Mouse (Mus musculus) limb, embryonic 11.5 days (tissue): ENCODE measurements around the gene Appl2. TPM values are rescaled to one million over a fixed set of nuclear protein-coding genes. Genes with fewer than 3 reads are reported as not detected.

ENCODE experiments used
- ATAC-seq: fragments of 200-750 bp; cut with Nextera tagmentation; 2 replicates; pipeline ENCODE4 v1.8.0; 2017; ENCODE audit warnings: low read depth; ENCODE audit not compliant: insufficient number of reproducible peaks, low FRiP score, low TSS enrichment
- DNase-seq: peaks from one replicate; pipeline ENCODE4 v3.0.0-alpha.2; 2015; ENCODE audit warnings: low spot score
- H3K27ac ChIP-seq: fragments of 300-500 bp; sonication (generic); replicated peaks from 2 replicates; pipeline ENCODE4 v1.5.1; 2014; ENCODE audit warnings: low read depth, mild to moderate bottlenecking, low read length
- H3K27me3 ChIP-seq: fragments of 300-500 bp; sonication (generic); 2 replicates; pipeline ENCODE4 v1.6.1; 2014; ENCODE audit warnings: mild to moderate bottlenecking, low read length, mixed read lengths; ENCODE audit not compliant: control insufficient read depth, insufficient read depth
- H3K36me3 ChIP-seq: fragments of 300-500 bp; sonication (generic); 2 replicates; pipeline ENCODE4 v1.6.1; 2014; ENCODE audit warnings: mild to moderate bottlenecking, low read length, moderate library complexity, mixed read lengths; ENCODE audit not compliant: control insufficient read depth, insufficient read depth
- H3K4me1 ChIP-seq: fragments of 300-500 bp; sonication (generic); 2 replicates; pipeline ENCODE4 v1.6.1; 2014; ENCODE audit warnings: low read length, mixed read lengths; ENCODE audit not compliant: control insufficient read depth, insufficient read depth
- H3K4me2 ChIP-seq: fragments of 300-500 bp; sonication (generic); 2 replicates; pipeline ENCODE4 v1.6.1; 2014; ENCODE audit warnings: low read depth, mild to moderate bottlenecking, moderate library complexity; ENCODE audit not compliant: severe bottlenecking
- H3K4me3 ChIP-seq: fragments of 300-500 bp; sonication (generic); 2 replicates; pipeline ENCODE4 v1.5.1; 2014; ENCODE audit warnings: low read depth, low read length
- H3K9ac ChIP-seq: fragments of 300-500 bp; sonication (generic); 2 replicates; pipeline ENCODE4 v1.6.1; 2014; ENCODE audit warnings: mild to moderate bottlenecking, low read length
- H3K9me3 ChIP-seq: fragments of 300-500 bp; sonication (generic); 2 replicates; pipeline ENCODE4 v1.6.1; 2016; ENCODE audit warnings: low read length; ENCODE audit not compliant: control insufficient read depth
- WGBS: fragments of 180-500 bp; shearing (Covaris S2); extraction: QIAGEN DNeasy Blood & Tissue Kit; methylation state at CpG from one replicate; pipeline ENCODE4 v1.1.7; 2014; 5-methylcytosine and 5-hydroxymethylcytosine counted together
- polyA plus RNA-seq: library from polyadenylated mRNA; unstranded; fragments of >200 nt; fragmentation: Nextera tagmentation; extraction: Ambion mirVana; gene quantifications from 2 replicates; pipeline ENCODE4 v1.2.1, GENCODE M21; 2014

Gene Appl2
- polyA plus RNA-seq, 1 experiment from 2014 or later: 36.8 TPM

DNA sequence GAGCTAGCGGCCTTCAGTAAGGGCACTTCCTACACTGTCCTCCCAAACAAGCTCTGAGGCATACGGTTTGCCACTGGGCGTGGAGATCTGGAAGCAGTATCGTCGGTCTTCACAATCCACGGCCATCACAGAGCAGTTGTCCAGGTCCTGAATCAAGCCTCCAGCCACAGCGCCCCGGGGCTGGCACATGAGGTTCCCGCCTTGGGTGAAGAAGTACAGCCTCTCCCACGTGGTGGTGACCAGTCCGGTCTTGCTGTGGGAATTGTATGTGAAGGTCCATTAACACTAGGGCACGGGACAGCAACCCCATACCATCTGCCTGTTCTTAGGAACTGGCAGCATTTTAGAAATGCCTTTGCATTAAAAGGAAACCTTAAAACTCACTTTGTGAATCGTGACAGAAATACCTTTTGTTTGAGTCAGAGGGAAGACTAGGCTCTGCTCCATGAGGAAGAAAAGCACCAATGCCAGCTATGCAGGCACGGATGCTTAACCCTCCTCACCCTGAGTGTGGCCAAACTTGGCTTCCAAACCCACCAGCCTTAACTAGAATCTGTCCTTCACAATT is 35.8 kb downstream of the Appl2 start:
- no peaks in the 10 kb centered on the region for H3K27me3 ChIP-seq
- no peak overlapping the region for H3K4me3 ChIP-seq
- peaks cover 8% of the 10 kb centered on the region for H3K36me3 ChIP-seq
- H3K9me3 ChIP-seq: no peaks in the 10 kb centered on the region
- ATAC-seq (no peak), DNase-seq (no peak)
- no peak overlapping the region for H3K9ac ChIP-seq
- H3K27ac ChIP-seq: no peak overlapping the region
- no peak overlapping the region for H3K4me2 ChIP-seq
- H3K4me1 ChIP-seq: no peaks in the 10 kb centered on the region
- 92% methylated on average over 14 of the region's 14 CpGs for WGBS

DNA sequence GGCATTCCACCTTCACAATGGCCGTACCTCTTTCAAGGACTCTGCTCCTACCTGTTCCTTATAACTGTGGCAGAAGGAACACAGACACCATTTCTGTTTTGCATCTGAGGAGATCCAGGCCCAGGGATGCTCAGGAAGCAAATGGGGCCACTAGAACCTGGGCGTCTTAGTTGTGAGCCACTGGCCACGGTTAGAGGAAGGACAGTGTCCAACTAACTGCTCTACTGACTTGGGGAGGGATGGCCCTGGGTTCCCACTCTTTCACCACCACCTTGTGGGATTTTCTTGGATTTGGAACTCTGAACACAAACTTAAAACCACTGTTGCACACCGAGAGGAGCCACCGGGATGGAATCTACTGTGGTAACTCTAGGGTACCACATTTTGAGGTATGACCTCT is 36.7 kb downstream of the Appl2 start:
- Histone ChIP-seq H3K27ac (no peak overlapping the region), H3K27me3 (no peaks in the 10 kb centered on the region), H3K9me3 (no peaks in the 10 kb centered on the region), H3K4me3 (no peak overlapping the region), H3K4me1 (no peaks in the 10 kb centered on the region), H3K9ac (no peak overlapping the region), H3K36me3 (peaks cover 8% of the 10 kb centered on the region), H3K4me2 (no peak overlapping the region)
- no peak for ATAC-seq
- 94% methylated on average over 5 of the region's 5 CpGs for WGBS
- no peak for DNase-seq

DNA sequence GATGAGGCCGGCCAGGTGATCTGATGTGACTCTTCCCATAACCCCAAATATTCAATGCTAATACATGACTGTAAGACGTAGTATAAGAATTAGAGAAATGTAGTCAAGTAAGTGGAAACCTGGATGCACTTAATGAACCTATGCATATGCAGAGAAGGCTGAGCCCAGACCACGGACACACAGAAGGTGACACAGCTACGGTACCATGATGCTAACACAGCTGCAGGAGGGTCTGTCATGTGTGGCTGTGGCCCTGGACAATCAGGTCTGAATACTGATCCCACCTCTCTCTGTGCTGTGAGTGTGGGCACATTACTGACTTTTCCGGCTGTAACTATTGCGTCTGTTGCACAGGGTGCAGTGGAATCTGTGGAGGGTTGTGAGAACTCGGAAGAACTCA is 38.0 kb downstream of the Appl2 start:
- no peaks in the 10 kb centered on the region for H3K9me3 ChIP-seq
- H3K4me1 ChIP-seq: no peaks in the 10 kb centered on the region
- H3K9ac ChIP-seq: no peak overlapping the region
- no peak overlapping the region for H3K4me2 ChIP-seq
- WGBS: 95% methylated on average over 7 of the region's 7 CpGs
- no peak overlapping the region for H3K4me3 ChIP-seq
- H3K27me3 ChIP-seq: no peaks in the 10 kb centered on the region
- H3K27ac ChIP-seq: no peak overlapping the region
- DNase-seq (no peak), ATAC-seq (no peak)
- H3K36me3 ChIP-seq: peaks cover 7% of the 10 kb centered on the region

DNA sequence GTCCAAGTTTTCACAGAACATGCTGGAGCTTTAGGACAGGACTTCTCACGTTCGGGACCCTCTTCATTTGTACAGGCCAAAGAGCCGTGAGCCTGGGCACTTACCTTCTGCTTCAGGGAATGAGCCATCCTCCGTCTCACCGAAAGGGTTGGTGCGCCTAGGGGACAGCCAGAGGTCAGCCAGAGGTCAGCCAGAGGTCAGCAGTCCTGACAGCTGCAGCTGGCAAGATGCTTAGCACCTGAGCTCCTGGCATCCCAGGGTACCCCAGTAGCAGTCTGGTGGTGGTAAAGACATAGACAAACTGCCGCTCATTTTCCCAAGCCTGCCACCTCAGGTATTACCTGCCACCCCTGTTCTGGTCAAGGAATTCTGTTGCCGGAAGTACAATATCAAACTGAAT is 39.9 kb downstream of the Appl2 start:
- DNase-seq (no peak), ATAC-seq (no peak)
- H3K27ac ChIP-seq: no peak overlapping the region
- no peak overlapping the region for H3K4me2 ChIP-seq
- H3K9ac ChIP-seq: no peak overlapping the region
- no peaks in the 10 kb centered on the region for H3K27me3 ChIP-seq
- H3K4me1 ChIP-seq: no peaks in the 10 kb centered on the region
- peaks cover 7% of the 10 kb centered on the region for H3K36me3 ChIP-seq
- H3K4me3 ChIP-seq: no peak overlapping the region
- H3K9me3 ChIP-seq: no peaks in the 10 kb centered on the region
- 82% methylated on average over 8 of the region's 8 CpGs for WGBS

DNA sequence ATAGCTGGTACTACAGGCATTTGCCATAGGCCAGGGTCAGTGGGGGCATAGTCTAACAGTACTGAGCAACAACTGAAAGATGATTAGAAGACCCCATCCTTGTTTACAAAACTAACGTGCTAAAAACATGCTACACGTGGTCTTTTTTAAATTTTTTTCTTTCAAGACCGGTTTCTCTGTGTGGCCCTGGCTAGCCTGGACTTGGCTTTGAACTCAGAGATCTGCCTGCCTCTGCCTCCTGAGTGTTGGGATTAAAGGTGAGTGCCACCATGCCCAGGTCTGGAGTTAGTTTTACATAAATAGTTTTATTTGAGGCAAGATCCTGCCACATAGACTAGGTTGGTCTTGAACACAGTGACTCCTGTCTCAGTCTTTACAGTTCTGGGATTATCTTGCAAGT is 41.4 kb downstream of the Appl2 start:
- WGBS: 92% methylated on average over 3 of the region's 3 CpGs

DNA sequence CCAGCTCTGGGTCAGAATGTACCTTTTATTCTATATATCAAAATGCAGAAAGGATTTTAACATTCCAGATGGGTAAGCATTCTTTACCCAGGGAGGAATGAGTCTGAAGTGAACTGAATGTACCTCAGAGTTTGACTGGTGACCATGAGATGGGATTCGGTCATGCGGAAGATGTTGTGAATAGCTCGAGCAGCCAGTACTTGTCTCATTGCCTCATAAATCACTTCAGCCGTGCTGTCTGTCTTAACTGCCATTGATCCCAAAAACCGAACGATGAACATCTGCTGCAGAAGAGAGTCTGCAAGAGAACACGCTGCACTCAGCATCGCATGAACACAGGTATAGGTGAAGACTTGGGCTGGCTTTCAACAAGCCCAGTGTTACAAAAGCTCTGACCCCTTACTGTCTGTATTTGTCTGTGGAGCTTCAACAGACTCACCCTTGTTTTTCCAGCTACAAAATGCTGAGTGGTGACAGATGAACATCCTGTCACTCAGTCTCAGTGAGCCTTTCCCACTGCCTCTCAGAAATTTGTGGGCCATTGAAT is 42.8 kb downstream of the Appl2 start:
- Histone ChIP-seq H3K4me1 (no peaks in the 10 kb centered on the region), H3K27me3 (no peaks in the 10 kb centered on the region), H3K9ac (no peak overlapping the region), H3K36me3 (peaks cover 10% of the 10 kb centered on the region), H3K9me3 (no peaks in the 10 kb centered on the region), H3K4me2 (no peak overlapping the region), H3K27ac (no peak overlapping the region), H3K4me3 (no peak overlapping the region)
- no peak for ATAC-seq
- 86% methylated on average over 8 of the region's 8 CpGs for WGBS
- DNase-seq: no peak

More for the DNA sequence above, 41.4 kb downstream of the Appl2 start:
- no peak overlapping the region for H3K9ac ChIP-seq
- no peak for ATAC-seq
- H3K27me3 ChIP-seq: no peaks in the 10 kb centered on the region
- no peak for DNase-seq
- H3K36me3 ChIP-seq: peaks cover 7% of the 10 kb centered on the region
- H3K4me2 ChIP-seq: no peak overlapping the region
- H3K9me3 ChIP-seq: no peaks in the 10 kb centered on the region
- H3K4me1 ChIP-seq: no peaks in the 10 kb centered on the region
- H3K27ac ChIP-seq: no peak overlapping the region
- H3K4me3 ChIP-seq: no peak overlapping the region

DNA sequence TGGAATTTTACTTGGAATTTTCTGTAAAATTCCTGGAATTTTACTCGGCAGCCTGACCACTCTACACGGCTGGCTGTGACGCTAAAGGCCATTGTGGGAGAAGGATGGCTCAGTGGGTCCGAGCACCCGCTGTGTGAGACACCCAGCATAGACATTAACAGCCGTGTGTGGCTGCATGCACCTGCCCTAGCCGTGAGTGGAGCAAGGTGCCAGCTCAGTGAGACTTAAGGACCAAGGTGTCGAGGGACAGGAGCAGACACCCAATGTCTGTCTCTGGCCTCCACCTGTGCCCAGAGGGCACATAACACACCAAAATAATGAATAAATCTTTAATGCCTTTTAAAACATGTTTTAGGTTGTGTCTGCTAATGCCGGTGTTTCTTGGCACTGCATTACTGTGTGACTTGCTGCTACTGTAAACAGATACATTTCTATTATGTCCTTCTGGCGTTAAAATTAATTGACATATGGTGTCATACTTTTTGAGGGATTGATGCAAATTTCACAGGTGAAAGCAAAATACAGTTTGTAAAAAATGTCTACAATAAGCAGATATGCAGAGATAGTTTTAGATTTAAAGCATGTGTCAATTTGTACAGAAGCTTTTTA is 44.5 kb downstream of the Appl2 start:
- no peak for ATAC-seq
- no peak overlapping the region for H3K27ac ChIP-seq

DNA sequence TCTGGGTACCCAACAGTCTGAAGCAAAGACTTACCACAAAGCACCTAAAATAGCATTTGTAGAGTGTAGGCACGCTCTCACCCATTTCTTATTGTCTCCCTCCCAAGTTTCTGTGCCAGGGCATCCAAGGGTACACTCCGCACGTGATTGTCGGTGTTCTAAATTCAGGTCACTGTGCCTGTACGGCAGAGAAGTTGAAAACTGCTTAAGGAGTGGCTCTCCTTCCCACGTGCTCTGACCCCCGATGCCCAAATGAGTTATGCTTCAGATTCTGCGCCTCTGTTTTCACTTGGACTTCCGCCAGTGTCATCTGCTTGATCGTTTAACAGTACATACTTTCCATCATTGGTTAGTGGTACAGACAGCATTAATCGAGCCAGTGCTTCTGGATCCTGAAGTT is 47.9 kb downstream of the Appl2 start:
- H3K9ac ChIP-seq: no peak overlapping the region
- H3K4me2 ChIP-seq: no peak overlapping the region
- no peak overlapping the region for H3K27ac ChIP-seq
- no peaks in the 10 kb centered on the region for H3K27me3 ChIP-seq
- WGBS: 93% methylated on average over 11 of the region's 11 CpGs
- H3K4me3 ChIP-seq: no peak overlapping the region
- ATAC-seq (no peak), DNase-seq (no peak)
- peaks cover 10% of the 10 kb centered on the region for H3K36me3 ChIP-seq
- no peaks in the 10 kb centered on the region for H3K4me1 ChIP-seq
- no peaks in the 10 kb centered on the region for H3K9me3 ChIP-seq

More for the DNA sequence above, 44.5 kb downstream of the Appl2 start:
- DNase-seq: no peak
- no peaks in the 10 kb centered on the region for H3K4me1 ChIP-seq
- no peaks in the 10 kb centered on the region for H3K9me3 ChIP-seq
- no peak overlapping the region for H3K4me2 ChIP-seq
- H3K27me3 ChIP-seq: no peaks in the 10 kb centered on the region
- H3K4me3 ChIP-seq: no peak overlapping the region
- H3K9ac ChIP-seq: no peak overlapping the region
- 92% methylated on average over 10 of the region's 10 CpGs for WGBS
- peaks cover 8% of the 10 kb centered on the region for H3K36me3 ChIP-seq
